Mouse (Mus musculus) stomach, postnatal 0 days (tissue): Measurements from ENCODE around the gene Otub2.

Source experiments
- CTCF ChIP-seq: IDR thresholded peaks from 2 replicates; pipeline ENCODE4 v1.5.1; 2016; ENCODE audit warnings: antibody characterized with exemption, low read depth, mild to moderate bottlenecking, moderate library complexity
- EP300 ChIP-seq: optimal IDR thresholded peaks from 2 replicates; pipeline ENCODE3; 2016; ENCODE audit warnings: antibody characterized with exemption

DNA sequence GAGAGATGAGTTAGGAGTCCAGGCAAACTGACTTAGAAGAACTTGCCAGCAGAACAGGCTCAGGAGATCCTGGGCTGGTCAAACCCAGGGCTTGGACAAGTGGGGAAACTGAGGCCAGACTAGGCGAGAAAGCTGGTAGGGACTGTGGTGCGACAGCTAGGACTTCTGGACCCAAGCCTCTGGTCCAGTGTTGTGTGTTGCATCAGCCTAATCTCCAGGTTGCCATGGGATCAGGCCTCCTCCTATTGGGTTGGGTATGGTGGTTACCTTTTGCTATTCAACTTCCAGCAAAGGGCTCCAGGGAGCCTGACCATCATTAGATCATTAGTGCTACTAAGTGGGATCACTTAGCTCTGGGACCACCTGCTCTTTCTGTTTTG is 856 bp downstream of the Otub2 start:
- TF ChIP-seq CTCF (no peak), EP300 (no peak)
